Mouse (Mus musculus): ENCODE data around the gene Rsph3a. TPM values are rescaled to one million over a fixed set of nuclear protein-coding genes. Genes with fewer than 3 reads are reported as not detected.
A peak's percentile ranks its signal among the peaks of the same experiment; 100 is the strongest.
"Not testable (repeated sequence)": the region's sequence is repeated elsewhere in the genome, so short reads cannot be mapped to it uniquely, and the experiment has no call there.

Gene Rsph3a
- polyA plus RNA-seq, 1 experiment from 2014 or later = 60.5 TPM

DNA sequence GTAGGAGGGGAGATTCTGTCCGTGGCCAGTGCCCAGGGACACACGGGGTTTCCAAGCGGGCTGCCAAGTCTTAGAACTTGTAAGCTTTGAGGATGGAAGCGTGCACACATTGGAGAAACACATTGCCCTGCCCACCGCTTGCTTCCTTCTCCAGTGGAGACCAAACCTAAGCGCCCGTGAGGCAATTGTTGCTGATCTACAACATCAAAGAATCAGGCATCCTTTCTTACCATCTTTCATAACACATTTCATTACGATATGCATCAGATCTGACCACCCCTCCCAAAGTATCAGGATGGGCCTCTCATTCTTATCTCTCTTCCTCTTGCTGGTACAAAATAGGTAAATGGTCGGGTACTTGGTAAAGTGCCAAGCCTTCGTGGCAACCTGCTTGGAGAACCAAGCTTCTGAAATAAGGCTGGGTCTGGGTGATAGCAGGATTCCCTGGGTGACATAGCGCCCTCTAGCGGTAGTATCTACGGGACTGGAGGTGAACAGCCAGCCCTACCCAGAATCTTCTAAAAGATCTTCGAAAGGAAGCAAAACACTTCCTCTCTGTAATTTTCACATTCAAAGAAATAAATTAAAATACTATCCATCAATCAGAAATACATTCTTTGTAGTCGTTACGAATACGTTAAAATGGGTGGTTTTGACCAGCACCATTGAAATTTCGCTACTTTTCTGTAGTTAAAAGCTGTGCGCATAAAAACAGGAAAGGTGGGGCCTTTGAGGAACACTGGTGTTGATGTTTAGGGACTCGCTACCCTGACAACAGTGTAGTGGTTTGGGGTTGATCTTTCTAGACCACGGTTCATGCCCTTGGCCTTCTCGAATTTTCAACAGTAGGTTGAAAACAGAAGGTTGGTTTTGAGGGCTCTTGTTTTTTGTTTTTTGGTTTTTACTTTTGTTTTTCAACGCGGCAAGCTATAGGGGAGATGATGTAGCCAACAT lies 17.6 kb upstream of the Rsph3a start:
- no peak overlapping the region for H3K9ac ChIP-seq (replicated peaks; ENCODE audit: low read depth)
- H3K9me3 ChIP-seq (ENCODE audit: low read length) = no peaks in the 10 kb centered on the region
- no peak overlapping the region for H3K27ac ChIP-seq (ENCODE audit: low read length)
- TF ChIP-seq EP300 (IDR thresholded peaks at IDR 0.05) = no peak
- peak; percentile 83 for TF ChIP-seq CTCF (IDR thresholded peaks at IDR 0.05)
- no peaks in the 10 kb centered on the region for H3K27me3 ChIP-seq (replicated peaks; ENCODE audit: insufficient read depth, low read length)
- no peaks in the 10 kb centered on the region for H3K36me3 ChIP-seq (ENCODE audit: insufficient read depth, low read length)
- 59% methylated on average over 24 of the region's 24 CpGs for WGBS
- ATAC-seq = 0 out of 2 replicates have a peak, but pooled peaks have one; percentile 48
- 0 out of 2 replicates have a peak, but pooled peaks cover 4% of the 10 kb centered on the region for H3K4me1 ChIP-seq (ENCODE audit: insufficient read depth, low read depth, low read length)
- peak; percentile 75 for DNase-seq (ENCODE audit: low spot score)
- no peak overlapping the region for H3K4me3 ChIP-seq (ENCODE audit: low read depth, low read length)
- H3K4me2 ChIP-seq (replicated peaks; ENCODE audit: low read depth, low read length) = no peak overlapping the region

- 90% methylated on average over 6 of the region's 6 CpGs for WGBS
- ATAC-seq (no peak), DNase-seq (ENCODE audit: low spot score) (peak; percentile 3)
- Histone ChIP-seq H3K4me2 (replicated peaks; ENCODE audit: low read depth, low read length) (no peak overlapping the region), H3K4me1 (ENCODE audit: insufficient read depth, low read depth, low read length) (0 out of 2 replicates have a peak, but pooled peaks cover 4% of the 10 kb centered on the region), H3K36me3 (ENCODE audit: insufficient read depth, low read length) (no peaks in the 10 kb centered on the region), H3K4me3 (ENCODE audit: low read depth, low read length) (no peak overlapping the region), H3K9ac (replicated peaks; ENCODE audit: low read depth) (no peak overlapping the region), H3K9me3 (ENCODE audit: low read length) (no peaks in the 10 kb centered on the region), H3K27ac (ENCODE audit: low read length) (no peak overlapping the region), H3K27me3 (replicated peaks; ENCODE audit: insufficient read depth, low read length) (no peaks in the 10 kb centered on the region)
- TF ChIP-seq EP300 (IDR thresholded peaks at IDR 0.05) (no peak), CTCF (IDR thresholded peaks at IDR 0.05) (no peak)
Measured at GRCm38 (mm10) chr17:7928662-7929061, 16.8 kb upstream of the Rsph3a start.

- Histone ChIP-seq H3K9ac (replicated peaks; ENCODE audit: low read depth) (no peak overlapping the region), H3K27ac (ENCODE audit: low read length) (no peak overlapping the region), H3K27me3 (replicated peaks; ENCODE audit: insufficient read depth, low read length) (no peaks in the 10 kb centered on the region), H3K36me3 (ENCODE audit: insufficient read depth, low read length) (no peaks in the 10 kb centered on the region), H3K4me2 (replicated peaks; ENCODE audit: low read depth, low read length) (no peak overlapping the region), H3K9me3 (ENCODE audit: low read length) (no peaks in the 10 kb centered on the region), H3K4me1 (ENCODE audit: insufficient read depth, low read depth, low read length) (0 out of 2 replicates have a peak, but pooled peaks cover 4% of the 10 kb centered on the region), H3K4me3 (ENCODE audit: low read depth, low read length) (no peak overlapping the region)
- TF ChIP-seq CTCF (IDR thresholded peaks at IDR 0.05) (peak; percentile 65), EP300 (IDR thresholded peaks at IDR 0.05) (no peak)
- 32% methylated on average over 8 of the region's 8 CpGs for WGBS
- no peak for ATAC-seq
- peak; percentile 34 for DNase-seq (ENCODE audit: low spot score)
Measured at GRCm38 (mm10) chr17:7929279-7929678, 16.1 kb upstream of the Rsph3a start.

- DNase-seq (ENCODE audit: low spot score) = peak; percentile 77
- WGBS = 79% methylated on average over 13 of the region's 13 CpGs
Measured at GRCm38 (mm10) chr17:7931096-7931990, 14.1 kb upstream of the Rsph3a start.

GRCm38 (mm10) chr17:7932121-7932520 lies 13.3 kb upstream of the Rsph3a start:
- not testable (repeated sequence) for H3K27ac ChIP-seq (ENCODE audit: low read length); H3K4me1 ChIP-seq (ENCODE audit: insufficient read depth, low read depth, low read length); H3K9ac ChIP-seq (replicated peaks; ENCODE audit: low read depth); H3K27me3 ChIP-seq (replicated peaks; ENCODE audit: insufficient read depth, low read length); ATAC-seq; H3K9me3 ChIP-seq (ENCODE audit: low read length); H3K4me2 ChIP-seq (replicated peaks; ENCODE audit: low read depth, low read length); H3K4me3 ChIP-seq (ENCODE audit: low read depth, low read length); H3K36me3 ChIP-seq (ENCODE audit: insufficient read depth, low read length)
- 49% methylated on average over 2 of the region's 8 CpGs for WGBS
- peak; percentile 2 for DNase-seq (ENCODE audit: low spot score)

More at GRCm38 (mm10) chr17:7931096-7931990, 14.1 kb upstream of the Rsph3a start:
- H3K27me3 ChIP-seq (replicated peaks; ENCODE audit: insufficient read depth, low read length) = no peaks in the 10 kb centered on the region
- no peaks in the 10 kb centered on the region for H3K4me1 ChIP-seq (ENCODE audit: insufficient read depth, low read depth, low read length)
- no peaks in the 10 kb centered on the region for H3K36me3 ChIP-seq (ENCODE audit: insufficient read depth, low read length)
- ATAC-seq = peak; percentile 74
- no peak overlapping the region for H3K4me3 ChIP-seq (ENCODE audit: low read depth, low read length)
- H3K4me2 ChIP-seq (replicated peaks; ENCODE audit: low read depth, low read length) = no peak overlapping the region
- TF ChIP-seq EP300 (IDR thresholded peaks at IDR 0.05) = no peak
- TF ChIP-seq CTCF (IDR thresholded peaks at IDR 0.05) = no peak
- no peak overlapping the region for H3K27ac ChIP-seq (ENCODE audit: low read length)
- no peaks in the 10 kb centered on the region for H3K9me3 ChIP-seq (ENCODE audit: low read length)
- H3K9ac ChIP-seq (replicated peaks; ENCODE audit: low read depth) = no peak overlapping the region

- 40% methylated on average over 8 of the region's 8 CpGs for WGBS
- Histone ChIP-seq H3K36me3 (ENCODE audit: insufficient read depth, low read length) (no peaks in the 10 kb centered on the region), H3K27me3 (replicated peaks; ENCODE audit: insufficient read depth, low read length) (no peaks in the 10 kb centered on the region), H3K4me3 (ENCODE audit: low read depth, low read length) (no peak overlapping the region), H3K4me1 (ENCODE audit: insufficient read depth, low read depth, low read length) (no peaks in the 10 kb centered on the region), H3K9ac (replicated peaks; ENCODE audit: low read depth) (no peak overlapping the region), H3K27ac (ENCODE audit: low read length) (no peak overlapping the region), H3K9me3 (ENCODE audit: low read length) (no peaks in the 10 kb centered on the region), H3K4me2 (replicated peaks; ENCODE audit: low read depth, low read length) (no peak overlapping the region)
- DNase-seq (ENCODE audit: low spot score) = peak; percentile 74
- TF ChIP-seq CTCF (IDR thresholded peaks at IDR 0.05) = peak; percentile 72
- TF ChIP-seq EP300 (IDR thresholded peaks at IDR 0.05) = peak; percentile 14; the same call in 1 of the 2 replicates
- ATAC-seq = peak; percentile 76
Measured at GRCm38 (mm10) chr17:7939640-7940039, 5.8 kb upstream of the Rsph3a start.

GRCm38 (mm10) chr17:7946053-7946627 lies 726 bp downstream of the Rsph3a start:
- H3K27me3 ChIP-seq (replicated peaks; ENCODE audit: insufficient read depth, low read length); DNase-seq (ENCODE audit: low spot score); ATAC-seq; H3K9me3 ChIP-seq (ENCODE audit: low read length); H3K4me1 ChIP-seq (ENCODE audit: insufficient read depth, low read depth, low read length); H3K36me3 ChIP-seq (ENCODE audit: insufficient read depth, low read length): not testable (repeated sequence)
- WGBS = 0% methylated on average over 16 of the region's 27 CpGs
- peak overlapping the region; percentile 47 for H3K4me3 ChIP-seq (ENCODE audit: low read depth, low read length)
- peak overlapping the region; percentile 51; the same call in 1 of the 2 replicates for H3K9ac ChIP-seq (replicated peaks; ENCODE audit: low read depth)
- peak overlapping the region; percentile 82; the same call in 1 of the 2 replicates for H3K27ac ChIP-seq (ENCODE audit: low read length)
- peak overlapping the region; percentile 47 for H3K4me2 ChIP-seq (replicated peaks; ENCODE audit: low read depth, low read length)

GRCm38 (mm10) chr17:7951333-7951732 lies 5.9 kb downstream of the Rsph3a start:
- not testable (repeated sequence) for H3K9me3 ChIP-seq (ENCODE audit: low read length); H3K4me3 ChIP-seq (ENCODE audit: low read depth, low read length); H3K9ac ChIP-seq (replicated peaks; ENCODE audit: low read depth); H3K36me3 ChIP-seq (ENCODE audit: insufficient read depth, low read length); DNase-seq (ENCODE audit: low spot score); H3K4me1 ChIP-seq (ENCODE audit: insufficient read depth, low read depth, low read length); H3K27ac ChIP-seq (ENCODE audit: low read length); ATAC-seq; H3K4me2 ChIP-seq (replicated peaks; ENCODE audit: low read depth, low read length); H3K27me3 ChIP-seq (replicated peaks; ENCODE audit: insufficient read depth, low read length)
- WGBS = no CpG with 5 or more reads among the region's 4 CpGs
